Mouse (Mus musculus) adrenal gland, postnatal 4 days (tissue): ENCODE data around the gene Rack1. TPM values are rescaled to one million over a fixed set of nuclear protein-coding genes. Genes with fewer than 3 reads are reported as not detected.

Experiments
- DNase-seq, 2 experiments: peaks; one replicate each; pipeline ENCODE4 v3.0.0; 2021 to 2022; ENCODE audit warnings: low spot score in 2 of 2, mixed read lengths in 2 of 2
- total RNA-seq, 2 experiments: library from RNA; stranded (reverse); gene quantifications; 2 replicates each; pipeline ENCODE4 v1.2.3; 2021

Rack1 gene
- total RNA-seq, 2 experiments from 2014 or later: 940 to 975 TPM

GRCm38 (mm10) chr11:48793184-48793583, 6.9 kb upstream of the Rack1 start:
- no peak for DNase-seq

- no peak for DNase-seq
Measured at GRCm38 (mm10) chr11:48795221-48795620, 4.9 kb upstream of the Rack1 start.

DNA sequence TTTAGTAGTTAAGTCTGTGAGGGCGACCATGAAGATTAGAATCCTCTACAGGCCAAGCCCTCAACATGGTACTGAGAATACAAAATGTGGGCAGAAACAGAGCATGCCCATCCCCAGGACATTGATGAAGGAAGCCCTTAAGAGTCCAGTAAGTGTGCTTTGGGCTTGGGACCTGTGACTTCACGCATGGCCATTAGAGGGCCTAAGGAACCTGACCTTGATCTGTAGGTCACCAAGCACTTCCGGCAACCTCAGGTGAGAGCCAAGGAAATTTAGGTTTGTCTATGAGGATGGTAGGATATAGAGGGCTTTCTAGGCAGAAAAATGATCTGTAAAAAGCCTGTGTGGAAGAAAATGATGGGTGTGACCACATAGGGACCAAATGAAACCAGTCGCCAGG, 3.8 kb upstream of the Rack1 start:
- no peak for DNase-seq

GRCm38 (mm10) chr11:48797287-48797686, 2.8 kb upstream of the Rack1 start:
- no peak for DNase-seq

DNA sequence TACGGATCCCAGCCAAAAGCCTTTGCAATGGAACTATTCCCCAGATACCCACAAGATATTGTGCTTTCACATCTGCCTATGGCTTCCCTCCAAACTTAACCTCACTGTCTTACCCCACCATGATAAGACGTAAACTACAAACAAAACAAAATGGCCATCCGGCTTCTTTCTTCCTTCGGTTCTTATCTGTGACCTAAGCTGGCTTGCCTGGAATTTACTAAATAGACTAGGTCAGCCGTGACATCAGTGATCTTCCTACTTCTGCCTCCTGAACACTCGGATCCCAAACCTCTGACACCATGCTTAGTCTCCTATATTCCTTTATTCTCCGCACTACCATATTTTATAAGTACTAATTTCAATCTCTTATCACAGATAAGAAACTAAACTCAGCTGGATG, 1.8 kb upstream of the Rack1 start:
- DNase-seq: no peak

- peak in 1 of 2 experiments; percentile 19 for DNase-seq
Measured at GRCm38 (mm10) chr11:48798984-48799920, 880 bp upstream of the Rack1 start.

GRCm38 (mm10) chr11:48801831-48802772, 2.0 kb downstream of the Rack1 start:
- DNase-seq: no peak

DNA sequence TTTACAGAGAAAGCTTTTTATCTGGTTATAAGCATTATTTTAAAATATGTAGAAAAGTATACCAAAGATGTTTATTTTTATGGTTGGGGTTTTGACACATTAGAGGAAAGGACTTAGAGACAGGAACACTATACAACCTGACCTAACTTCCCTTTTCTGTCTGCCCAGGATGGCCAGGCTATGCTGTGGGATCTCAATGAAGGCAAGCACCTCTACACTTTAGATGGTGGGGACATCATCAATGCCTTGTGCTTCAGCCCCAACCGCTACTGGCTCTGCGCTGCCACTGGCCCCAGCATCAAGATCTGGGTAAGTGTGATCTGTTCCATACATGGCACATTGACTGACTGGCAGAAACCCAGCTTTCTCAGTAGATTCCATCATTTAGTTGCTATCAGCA, 3.9 kb downstream of the Rack1 start:
- DNase-seq: no peak

DNA sequence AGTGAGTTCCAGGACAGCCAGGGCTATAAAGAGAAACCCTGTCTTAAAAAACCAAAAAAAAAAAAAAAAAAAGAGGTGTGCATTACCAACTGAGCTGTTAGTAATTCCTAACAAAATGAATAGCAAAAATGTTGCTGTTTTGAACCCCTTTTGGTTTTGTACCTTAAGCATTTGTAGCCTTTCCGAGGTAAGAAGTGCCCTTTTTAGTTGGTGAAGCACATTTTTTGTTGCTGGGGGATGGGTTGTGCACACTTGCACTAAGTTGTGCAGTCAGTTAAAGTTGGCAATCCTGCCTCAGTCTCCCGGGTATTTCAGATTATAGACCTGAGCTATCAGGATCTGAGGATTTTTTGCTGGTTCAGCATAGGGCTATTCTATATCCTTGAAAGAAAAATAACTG, 4.8 kb downstream of the Rack1 start:
- DNase-seq: no peak

- DNase-seq: no peak
Measured at GRCm38 (mm10) chr11:48806856-48807562, 6.9 kb downstream of the Rack1 start.

DNA sequence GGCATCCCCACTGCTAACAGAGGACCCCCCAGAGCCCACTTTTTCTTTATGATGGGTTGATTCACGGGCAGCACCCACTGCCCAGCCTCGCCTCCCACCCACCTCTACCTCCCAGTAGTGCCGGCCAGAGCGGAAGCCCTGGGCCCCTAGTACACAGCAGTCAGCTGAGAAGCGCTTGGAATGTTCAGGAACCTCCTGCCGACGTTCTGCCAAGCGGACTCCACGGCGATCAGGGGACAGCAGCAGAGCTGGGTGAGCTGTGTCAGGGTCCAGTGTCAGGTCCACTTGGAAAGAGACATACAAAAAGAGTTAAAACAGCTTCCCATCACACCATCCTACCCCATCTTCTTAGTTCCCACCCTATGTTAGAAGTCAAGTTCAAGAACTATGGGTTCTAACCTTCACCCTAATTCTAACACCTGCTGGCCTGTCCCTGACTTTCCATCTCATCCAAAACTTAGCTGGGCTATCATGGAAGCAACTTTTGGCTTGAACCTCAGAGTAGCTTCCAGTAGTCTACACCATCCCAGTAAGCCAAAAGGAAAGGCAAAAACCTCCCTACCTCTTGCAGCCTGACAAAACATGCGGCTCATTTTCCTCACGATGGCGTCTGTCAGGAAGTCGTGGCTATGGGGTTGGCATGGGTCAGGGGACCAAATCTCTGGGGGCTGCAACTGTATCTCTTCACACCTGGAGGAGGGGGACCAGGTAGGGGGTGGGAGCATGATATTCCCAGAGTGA, 7.6 kb downstream of the Rack1 start:
- no peak for DNase-seq

DNA sequence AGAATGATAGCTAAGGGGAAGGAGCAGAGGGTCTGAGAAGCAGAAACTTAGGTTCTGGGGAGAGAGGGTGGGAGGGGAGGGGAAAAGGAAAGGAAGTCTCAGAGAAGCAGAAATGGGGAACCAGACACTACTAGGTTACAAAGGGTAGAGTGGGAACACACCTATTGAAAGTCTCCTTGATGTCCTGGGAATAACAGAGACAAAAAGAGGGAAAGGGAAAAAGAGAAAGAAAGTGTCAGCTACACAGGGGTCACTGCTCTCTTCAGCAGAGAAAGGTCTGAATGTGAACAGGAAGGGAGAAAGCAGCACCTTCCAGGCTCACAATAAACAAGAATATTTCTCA, 8.1 kb downstream of the Rack1 start:
- no peak for DNase-seq

- no peak for DNase-seq
Measured at GRCm38 (mm10) chr11:48808737-48809433, 8.8 kb downstream of the Rack1 start.

- DNase-seq: no peak
Measured at GRCm38 (mm10) chr11:48809434-48809830, 9.3 kb downstream of the Rack1 start.

- no peak for DNase-seq
Measured at GRCm38 (mm10) chr11:48810142-48810541, 10.0 kb downstream of the Rack1 start.

GRCm38 (mm10) chr11:48813782-48814181, 13.7 kb downstream of the Rack1 start:
- DNase-seq: no peak

DNA sequence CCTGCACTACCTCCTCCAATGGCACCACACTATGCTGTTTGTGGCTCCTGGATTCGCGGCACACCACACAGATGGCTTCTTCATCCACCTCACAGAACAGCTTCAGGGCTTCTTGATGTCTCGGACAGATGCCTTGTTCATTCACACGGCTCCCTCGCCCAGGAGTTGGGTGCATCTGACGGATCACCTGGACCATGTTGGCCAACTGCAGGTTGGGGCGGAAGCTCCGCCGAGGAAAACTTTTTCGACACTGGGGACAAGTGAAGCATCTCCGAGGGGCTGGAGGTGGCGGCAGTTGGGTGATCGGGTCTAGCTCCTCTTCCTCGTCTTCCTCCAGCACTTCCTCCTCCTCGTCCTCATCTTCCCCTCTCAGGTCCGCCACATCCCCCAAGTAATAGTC, 15.7 kb downstream of the Rack1 start:
- DNase-seq: no peak

- DNase-seq: peak in 1 of 2 experiments; percentile 34
Measured at GRCm38 (mm10) chr11:48816281-48816781, 16.2 kb downstream of the Rack1 start.

DNA sequence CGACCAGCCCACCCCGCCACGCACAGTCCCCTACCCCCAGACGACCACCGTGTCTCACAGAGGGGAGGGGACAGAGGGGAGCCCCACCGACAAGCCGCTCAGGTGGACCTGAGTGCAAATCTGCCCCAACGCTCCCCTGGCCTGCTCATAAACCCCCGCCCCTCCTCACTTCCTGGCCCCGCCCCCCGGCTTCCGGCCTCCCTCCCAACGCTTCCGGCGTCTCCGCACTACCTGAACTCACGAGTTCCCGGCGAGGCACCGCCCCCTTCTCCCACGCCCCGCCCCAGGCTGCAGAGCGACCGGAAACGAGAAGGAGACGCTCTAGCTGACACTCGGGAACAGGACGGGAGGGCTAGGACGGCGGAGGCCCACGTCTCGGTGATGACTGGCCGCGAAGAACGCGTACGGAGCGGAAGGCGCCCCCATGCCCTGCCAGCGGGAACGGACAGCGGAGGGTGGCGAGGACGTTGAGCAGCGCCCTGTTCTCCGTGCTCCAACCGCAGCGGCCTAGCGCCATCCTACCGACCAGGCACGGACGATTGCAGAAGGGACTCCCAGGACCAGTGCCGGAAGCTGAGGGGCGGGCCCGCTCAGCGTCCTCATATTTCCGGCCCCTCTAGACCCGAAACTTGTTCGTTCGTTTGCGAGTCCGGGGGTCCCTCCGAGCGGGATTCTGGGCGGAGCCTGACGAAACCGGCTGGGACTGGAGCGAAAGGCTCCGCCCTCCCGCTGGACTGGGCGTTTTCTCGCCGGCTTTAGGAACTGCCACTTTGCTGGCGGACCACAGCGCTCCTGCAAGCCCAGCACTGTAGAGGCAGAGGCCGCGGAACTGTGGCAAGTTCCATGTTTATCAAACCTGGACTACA, 16.9 kb downstream of the Rack1 start, which contains the start of gene Trim41:
Trim41 (minus strand) TSS at position 554 of the 866 bp plus-strand sequence.
- peak; percentile 98 to 99 for DNase-seq
